18 mouse cellular contexts compared by ENCODE assay signal in genomic region chr17:57358441-57358840, GRCm38 (mm10). TPM values are rescaled to one million over a fixed set of nuclear protein-coding genes. Genes with fewer than 3 reads are reported as not detected.
DNase-seq lines count a peak whose midpoint lies in the region; ATAC-seq and TF ChIP-seq lines count a peak whose summit lies in the region.
"Had no signal": no experiment of that assay in that cellular context is flagged by ENCODE, and none has a peak within 500 bp of the region (broad histone marks: within the 10 kb centered on the region; RNA-seq: fewer than 3 reads in every experiment).

Gene Adgre1, plus strand, starts transcription at chr17:57358691.

- 0 out of 2 replicates have a peak within 1 kb of the TSS, but pooled peaks have one; percentile 6 for H3K4me3 ChIP-seq in liver, postnatal 0 days (ENCODE audit: low read depth, low read length)

- no peaks in the 10 kb centered on the region; the same call in 1 of the 2 replicates for H3K4me1 ChIP-seq in liver, postnatal 0 days (ENCODE audit: insufficient read depth)

- WGBS in liver, postnatal 0 days (ENCODE audit: insufficient replicate concordance) = 19% methylated on average over 1 of the region's 1 CpGs

- peak; percentile 47 for ATAC-seq in liver, postnatal 0 days
- ATAC-seq: CD4-positive, CD25-positive, alpha-beta regulatory T cell, adult 4 months; forebrain, embryonic 14.5 days; inflammation-experienced regulatory T-cells, adult 6 months; Patski had no signal

- DNase-seq in layer of hippocampus, adult 9-11 months = peak; percentile 49
- DNase-seq in layer of hippocampus, adult 9-10 months (ENCODE audit: low spot score) = no peak
- peak; percentile 71 for DNase-seq in 416B (ENCODE audit: low read depth)
- DNase-seq in brain, adult 2 months (ENCODE audit: low read depth, low spot score) = peak; percentile 35
- DNase-seq in liver, postnatal 0 days = no peak
- no peak for DNase-seq in cerebellum, postnatal 36 days
- DNase-seq in thymus, postnatal 4 days = no peak
- no peak for DNase-seq in ovary, postnatal 36 days (ENCODE audit: low spot score)
- DNase-seq: adrenal gland, adult 8-10 months; cerebellum, adult 2 months; heart, postnatal 14 days; kidney, postnatal 25 days; spleen, adult 18-20 months; thymus, postnatal 14 days had no signal

- H3K9me3 ChIP-seq in liver, postnatal 0 days (ENCODE audit: low read length) = no peaks in the 10 kb centered on the region

- H3K27me3 ChIP-seq in liver, postnatal 0 days (ENCODE audit: insufficient read depth, low read length) = no peaks in the 10 kb centered on the region
- H3K27me3 ChIP-seq: Patski had no signal

- no peak for TF ChIP-seq EP300 in liver, postnatal 0 days (IDR thresholded peaks at IDR 0.05; ENCODE audit: low read depth)

- H3K4me2 ChIP-seq in liver, postnatal 0 days (ENCODE audit: low read depth, low read length) = peak within 1 kb of the TSS; percentile 44; the same call in 1 of the 2 replicates

- no peak for TF ChIP-seq CTCF in liver, postnatal 0 days (IDR thresholded peaks at IDR 0.05; ENCODE audit: low read depth)

- no peak within 1 kb of the TSS for H3K9ac ChIP-seq in liver, postnatal 0 days (replicated peaks)

- no peaks in the 10 kb centered on the region for H3K36me3 ChIP-seq in liver, postnatal 0 days (replicated peaks; ENCODE audit: insufficient read depth, low read length)

- no peak within 1 kb of the TSS for H3K27ac ChIP-seq in liver, postnatal 0 days (ENCODE audit: low read depth)

RNA-seq across cellular contexts. Expression of gene Adgre1, which starts in this region (rescaled TPM):
- polyA plus RNA-seq in liver, postnatal 0 days (2015; fragmentation: Nextera tagmentation; extraction: Ambion mirVana) = 16.2 and 16.4 TPM in 2 replicates
- polyA plus RNA-seq: Patski had no signal

Comparison
In these comparisons a context has a peak if more than half of its experiments do, and no peak if none do; other contexts are left out.
1. DNase-seq: peak in layer of hippocampus, adult 9-11 months (single experiment), 416B (single experiment) and brain, adult 2 months (single experiment); none in layer of hippocampus, adult 9-10 months (single experiment), liver, postnatal 0 days (single experiment), cerebellum, postnatal 36 days (0 of 2), thymus, postnatal 4 days (single experiment) and ovary, postnatal 36 days (single experiment).